Mouse (Mus musculus) layer of hippocampus, postnatal 36 days (tissue): ENCODE results near the gene Gm49366. TPM values are rescaled to one million over a fixed set of nuclear protein-coding genes. Genes with fewer than 3 reads are reported as not detected.
"Not testable (repeated sequence)": the region's sequence is repeated elsewhere in the genome, so short reads cannot be mapped to it uniquely, and the experiment has no call there.

Experiments
- DNase-seq, 2 experiments: peaks; one replicate each; pipeline ENCODE4 v3.0.0; 2022
- total RNA-seq, 2 experiments: library from RNA; stranded (reverse); gene quantifications; 2 replicates each; pipeline ENCODE4 v1.2.3; 2021

Gene Gm49366
- total RNA-seq, 2 experiments from 2014 or later: 1.3 TPM; not detected in 1

- no peak for DNase-seq
These were observed 45.8 kb downstream of the Gm49366 start for GRCm38 (mm10) chr12:84084581-84084980.

GRCm38 (mm10) chr12:84094666-84095065 is 55.9 kb downstream of the Gm49366 start:
- not testable (repeated sequence) for DNase-seq

- no peak for DNase-seq
These were observed 60.9 kb downstream of the Gm49366 start for GRCm38 (mm10) chr12:84099605-84100004.

- no peak for DNase-seq
These were observed 61.3 kb downstream of the Gm49366 start for GRCm38 (mm10) chr12:84100071-84100470.

GRCm38 (mm10) chr12:84100604-84101492 is 62.1 kb downstream of the Gm49366 start, which contains the start of gene Acot6:
Acot6 (plus strand) TSS chr12:84100654.
- peak; percentile 35 to 42 for DNase-seq

- DNase-seq: no peak
These were observed 62.7 kb downstream of the Gm49366 start for GRCm38 (mm10) chr12:84101493-84101845.

GRCm38 (mm10) chr12:84107012-84107411 is 68.3 kb downstream of the Gm49366 start:
- DNase-seq: no peak

- no peak for DNase-seq
These were observed 69.0 kb downstream of the Gm49366 start for GRCm38 (mm10) chr12:84107692-84108091.

Other genes starting within 250 kb of the Gm49366 start
- 10 to 100 TPM; 34.5 to 42.3 TPM for gene Numb, start 117.0 kb upstream of the Gm49366 start, total RNA-seq
- gene Riox1, start 88.3 kb upstream of the Gm49366 start, total RNA-seq: 10 to 100 TPM; 14.4 to 15.3 TPM
- gene Heatr4, start 54.1 kb upstream of the Gm49366 start, total RNA-seq: not detected
- 10 to 100 TPM; 14.9 to 16.4 TPM for gene Acot2, start 51.1 kb upstream of the Gm49366 start, total RNA-seq
- gene Acot1, start 29.4 kb upstream of the Gm49366 start, total RNA-seq: 10 to 100 TPM; 23.1 to 25.4 TPM
- 1 to 10 TPM; 1.8 to 2.4 TPM for gene Acot4, start 556 bp upstream of the Gm49366 start, total RNA-seq
- 1 to 10 TPM; 2.1 TPM for gene Acot3, start 13.2 kb downstream of the Gm49366 start, total RNA-seq
- 1 to 10 TPM; 7.9 to 9.1 TPM for gene Acot5, start 30.4 kb downstream of the Gm49366 start, total RNA-seq
- 1 to 10 TPM; 4.6 to 5.0 TPM for gene Acot6, start 61.7 kb downstream of the Gm49366 start, total RNA-seq
- gene Dnal1, start 75.4 kb downstream of the Gm49366 start, total RNA-seq: 100 to 1,000 TPM; 104 to 112 TPM
- 1 to 10 TPM; 2.3 to 2.8 TPM for gene Pnma1, start 109.6 kb downstream of the Gm49366 start, total RNA-seq
- gene Elmsan1, start 179.9 kb downstream of the Gm49366 start, total RNA-seq: 10 to 100 TPM; 21.0 to 24.1 TPM
- gene Ptgr2, start 246.3 kb downstream of the Gm49366 start, total RNA-seq: 10 to 100 TPM; 38.2 to 40.3 TPM